Mouse (Mus musculus): ENCODE data around the gene Mars2. TPM values are rescaled to one million over a fixed set of nuclear protein-coding genes. Genes with fewer than 3 reads are reported as not detected.

Mars2 gene
- polyA plus RNA-seq, 1 experiment from 2014 or later: 2.4 TPM

- Histone ChIP-seq H3K9me3 (ENCODE audit: control insufficient read depth, low read length) (no peaks in the 10 kb centered on the region), H3K27me3 (ENCODE audit: control insufficient read depth, insufficient read depth, low read length) (no peaks in the 10 kb centered on the region), H3K9ac (ENCODE audit: low read length) (peak within 1 kb of the TSS; percentile 80), H3K27ac (replicated peaks; ENCODE audit: low read depth, low read length) (peak within 1 kb of the TSS; percentile 80), H3K4me3 (ENCODE audit: low read depth, low read length) (peak within 1 kb of the TSS; percentile 54), H3K4me2 (ENCODE audit: low read depth, severe bottlenecking) (peak within 1 kb of the TSS; percentile 53), H3K4me1 (ENCODE audit: control insufficient read depth, insufficient read depth, low read length) (0 out of 2 replicates have a peak, but pooled peaks cover 5% of the 10 kb centered on the region), H3K36me3 (ENCODE audit: control insufficient read depth, insufficient read depth, low read length) (no peaks in the 10 kb centered on the region)
- 3% methylated on average over 26 of the region's 26 CpGs for WGBS
- ATAC-seq (ENCODE audit: insufficient number of reproducible peaks, low FRiP score, low TSS enrichment, low read depth): peak; percentile 58; the same call in 1 of the 2 replicates
- DNase-seq (ENCODE audit: low spot score): peak; percentile 76
Observed at GRCm38 (mm10) chr1:55226011-55226857, 10.7 kb upstream of the Mars2 start, which contains the start of gene Rftn2. Rftn2 (minus strand) TSS chr1:55226782.

- Histone ChIP-seq H3K9me3 (ENCODE audit: control insufficient read depth, low read length) (no peaks in the 10 kb centered on the region), H3K4me1 (ENCODE audit: control insufficient read depth, insufficient read depth, low read length) (0 out of 2 replicates have a peak, but pooled peaks cover 5% of the 10 kb centered on the region), H3K4me2 (ENCODE audit: low read depth, severe bottlenecking) (no peak overlapping the region), H3K36me3 (ENCODE audit: control insufficient read depth, insufficient read depth, low read length) (no peaks in the 10 kb centered on the region), H3K27ac (replicated peaks; ENCODE audit: low read depth, low read length) (no peak overlapping the region), H3K4me3 (ENCODE audit: low read depth, low read length) (no peak overlapping the region), H3K9ac (ENCODE audit: low read length) (no peak overlapping the region), H3K27me3 (ENCODE audit: control insufficient read depth, insufficient read depth, low read length) (no peaks in the 10 kb centered on the region)
- 17% methylated on average over 1 of the region's 1 CpGs for WGBS
- ATAC-seq (ENCODE audit: insufficient number of reproducible peaks, low FRiP score, low TSS enrichment, low read depth) (no peak), DNase-seq (ENCODE audit: low spot score) (no peak)
Observed at GRCm38 (mm10) chr1:55227376-55227775, 9.6 kb upstream of the Mars2 start.

- Histone ChIP-seq H3K27me3 (ENCODE audit: control insufficient read depth, insufficient read depth, low read length) (no peaks in the 10 kb centered on the region), H3K9ac (ENCODE audit: low read length) (no peak overlapping the region), H3K4me1 (ENCODE audit: control insufficient read depth, insufficient read depth, low read length) (0 out of 2 replicates have a peak, but pooled peaks cover 3% of the 10 kb centered on the region), H3K4me2 (ENCODE audit: low read depth, severe bottlenecking) (no peak overlapping the region), H3K9me3 (ENCODE audit: control insufficient read depth, low read length) (no peaks in the 10 kb centered on the region), H3K36me3 (ENCODE audit: control insufficient read depth, insufficient read depth, low read length) (no peaks in the 10 kb centered on the region), H3K4me3 (ENCODE audit: low read depth, low read length) (no peak overlapping the region), H3K27ac (replicated peaks; ENCODE audit: low read depth, low read length) (no peak overlapping the region)
- 85% methylated on average over 8 of the region's 8 CpGs for WGBS
- DNase-seq (ENCODE audit: low spot score): no peak
- no peak for ATAC-seq (ENCODE audit: insufficient number of reproducible peaks, low FRiP score, low TSS enrichment, low read depth)
Observed at GRCm38 (mm10) chr1:55228256-55228884, 8.6 kb upstream of the Mars2 start.

- Histone ChIP-seq H3K4me2 (ENCODE audit: low read depth, severe bottlenecking) (no peak overlapping the region), H3K36me3 (ENCODE audit: control insufficient read depth, insufficient read depth, low read length) (no peaks in the 10 kb centered on the region), H3K4me1 (ENCODE audit: control insufficient read depth, insufficient read depth, low read length) (peaks cover 12% of the 10 kb centered on the region), H3K9me3 (ENCODE audit: control insufficient read depth, low read length) (no peaks in the 10 kb centered on the region), H3K27me3 (ENCODE audit: control insufficient read depth, insufficient read depth, low read length) (no peaks in the 10 kb centered on the region), H3K9ac (ENCODE audit: low read length) (no peak overlapping the region), H3K4me3 (ENCODE audit: low read depth, low read length) (no peak overlapping the region), H3K27ac (replicated peaks; ENCODE audit: low read depth, low read length) (no peak overlapping the region)
- ATAC-seq (ENCODE audit: insufficient number of reproducible peaks, low FRiP score, low TSS enrichment, low read depth) (no peak), DNase-seq (ENCODE audit: low spot score) (no peak)
- WGBS: 51% methylated on average over 16 of the region's 16 CpGs
Observed at GRCm38 (mm10) chr1:55234910-55235520, 2.0 kb upstream of the Mars2 start.

GRCm38 (mm10) chr1:55236487-55236886, 490 bp upstream of the Mars2 start:
- peak overlapping the region; percentile 79 for H3K4me2 ChIP-seq (ENCODE audit: low read depth, severe bottlenecking)
- 42% methylated on average over 5 of the region's 5 CpGs for WGBS
- no peak for ATAC-seq (ENCODE audit: insufficient number of reproducible peaks, low FRiP score, low TSS enrichment, low read depth)
- H3K36me3 ChIP-seq (ENCODE audit: control insufficient read depth, insufficient read depth, low read length): no peaks in the 10 kb centered on the region
- H3K9ac ChIP-seq (ENCODE audit: low read length): peak overlapping the region; percentile 13; the same call in 1 of the 2 replicates
- H3K4me1 ChIP-seq (ENCODE audit: control insufficient read depth, insufficient read depth, low read length): peaks cover 12% of the 10 kb centered on the region
- peak overlapping the region; percentile 84 for H3K4me3 ChIP-seq (ENCODE audit: low read depth, low read length)
- H3K9me3 ChIP-seq (ENCODE audit: control insufficient read depth, low read length): no peaks in the 10 kb centered on the region
- no peak for DNase-seq (ENCODE audit: low spot score)
- no peak overlapping the region for H3K27ac ChIP-seq (replicated peaks; ENCODE audit: low read depth, low read length)
- no peaks in the 10 kb centered on the region for H3K27me3 ChIP-seq (ENCODE audit: control insufficient read depth, insufficient read depth, low read length)

GRCm38 (mm10) chr1:55237643-55238161, 725 bp downstream of the Mars2 start:
- WGBS: under 1% methylated on average over 23 of the region's 23 CpGs
- no peak for ATAC-seq (ENCODE audit: insufficient number of reproducible peaks, low FRiP score, low TSS enrichment, low read depth)

GRCm38 (mm10) chr1:55238496-55238895, 1.5 kb downstream of the Mars2 start:
- H3K36me3 ChIP-seq (ENCODE audit: control insufficient read depth, insufficient read depth, low read length): no peaks in the 10 kb centered on the region
- peak overlapping the region; percentile 79 for H3K4me2 ChIP-seq (ENCODE audit: low read depth, severe bottlenecking)
- peak overlapping the region; percentile 84 for H3K4me3 ChIP-seq (ENCODE audit: low read depth, low read length)
- no peaks in the 10 kb centered on the region for H3K27me3 ChIP-seq (ENCODE audit: control insufficient read depth, insufficient read depth, low read length)
- H3K27ac ChIP-seq (replicated peaks; ENCODE audit: low read depth, low read length): no peak overlapping the region
- no peak for ATAC-seq (ENCODE audit: insufficient number of reproducible peaks, low FRiP score, low TSS enrichment, low read depth)
- no peak overlapping the region for H3K9ac ChIP-seq (ENCODE audit: low read length)
- DNase-seq (ENCODE audit: low spot score): no peak
- no peaks in the 10 kb centered on the region for H3K9me3 ChIP-seq (ENCODE audit: control insufficient read depth, low read length)
- H3K4me1 ChIP-seq (ENCODE audit: control insufficient read depth, insufficient read depth, low read length): peaks cover 12% of the 10 kb centered on the region
- 29% methylated on average over 13 of the region's 13 CpGs for WGBS

More at GRCm38 (mm10) chr1:55237643-55238161, 725 bp downstream of the Mars2 start:
- peak overlapping the region; percentile 84 for H3K4me3 ChIP-seq (ENCODE audit: low read depth, low read length)
- no peak overlapping the region for H3K27ac ChIP-seq (replicated peaks; ENCODE audit: low read depth, low read length)
- peak; percentile 41 for DNase-seq (ENCODE audit: low spot score)
- H3K4me1 ChIP-seq (ENCODE audit: control insufficient read depth, insufficient read depth, low read length): peaks cover 12% of the 10 kb centered on the region
- peak overlapping the region; percentile 79 for H3K4me2 ChIP-seq (ENCODE audit: low read depth, severe bottlenecking)
- no peaks in the 10 kb centered on the region for H3K9me3 ChIP-seq (ENCODE audit: control insufficient read depth, low read length)
- H3K27me3 ChIP-seq (ENCODE audit: control insufficient read depth, insufficient read depth, low read length): no peaks in the 10 kb centered on the region
- peak overlapping the region; percentile 74 for H3K9ac ChIP-seq (ENCODE audit: low read length)
- no peaks in the 10 kb centered on the region for H3K36me3 ChIP-seq (ENCODE audit: control insufficient read depth, insufficient read depth, low read length)

- Histone ChIP-seq H3K9me3 (ENCODE audit: control insufficient read depth, low read length) (no peaks in the 10 kb centered on the region), H3K4me2 (ENCODE audit: low read depth, severe bottlenecking) (peak overlapping the region; percentile 79; the same call in 1 of the 2 replicates), H3K4me1 (ENCODE audit: control insufficient read depth, insufficient read depth, low read length) (peaks cover 12% of the 10 kb centered on the region), H3K27ac (replicated peaks; ENCODE audit: low read depth, low read length) (no peak overlapping the region), H3K4me3 (ENCODE audit: low read depth, low read length) (no peak overlapping the region), H3K36me3 (ENCODE audit: control insufficient read depth, insufficient read depth, low read length) (no peaks in the 10 kb centered on the region), H3K27me3 (ENCODE audit: control insufficient read depth, insufficient read depth, low read length) (no peaks in the 10 kb centered on the region), H3K9ac (ENCODE audit: low read length) (no peak overlapping the region)
- no peak for ATAC-seq (ENCODE audit: insufficient number of reproducible peaks, low FRiP score, low TSS enrichment, low read depth)
- peak; percentile 48 for DNase-seq (ENCODE audit: low spot score)
- WGBS: 0% methylated on average over 1 of the region's 1 CpGs
Observed at GRCm38 (mm10) chr1:55239237-55239636, 2.3 kb downstream of the Mars2 start.
